Mouse (Mus musculus): ENCODE measurements around the gene Olfr965. TPM values are rescaled to one million over a fixed set of nuclear protein-coding genes. Genes with fewer than 3 reads are reported as not detected.

Gene Olfr965
- not detected in 2 replicates for polyA plus RNA-seq (2015; fragmentation: Nextera tagmentation; extraction: Ambion mirVana)

DNA sequence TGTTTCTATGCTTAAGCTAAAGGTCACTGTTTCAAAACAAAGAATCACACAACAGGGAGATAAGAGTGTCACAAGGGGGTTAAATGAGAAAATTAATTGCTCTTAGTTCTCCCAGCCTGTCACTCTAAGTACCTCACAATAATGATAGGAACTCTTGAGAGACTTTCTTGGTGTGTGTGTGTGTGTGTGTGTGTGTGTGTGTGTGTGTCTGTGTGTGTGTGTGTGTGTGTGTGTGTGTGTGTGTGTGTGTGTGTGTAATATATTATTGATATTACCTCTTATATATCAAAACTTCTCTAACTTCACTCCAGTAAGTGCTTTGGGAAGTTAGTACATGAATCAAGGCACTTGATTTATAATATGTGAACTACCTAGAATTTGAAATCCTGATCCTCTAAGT, at the start of gene Olfr965:
Gene Olfr965, plus strand, starts transcription at position 301 of the 400 bp plus-strand sequence.

DNA sequence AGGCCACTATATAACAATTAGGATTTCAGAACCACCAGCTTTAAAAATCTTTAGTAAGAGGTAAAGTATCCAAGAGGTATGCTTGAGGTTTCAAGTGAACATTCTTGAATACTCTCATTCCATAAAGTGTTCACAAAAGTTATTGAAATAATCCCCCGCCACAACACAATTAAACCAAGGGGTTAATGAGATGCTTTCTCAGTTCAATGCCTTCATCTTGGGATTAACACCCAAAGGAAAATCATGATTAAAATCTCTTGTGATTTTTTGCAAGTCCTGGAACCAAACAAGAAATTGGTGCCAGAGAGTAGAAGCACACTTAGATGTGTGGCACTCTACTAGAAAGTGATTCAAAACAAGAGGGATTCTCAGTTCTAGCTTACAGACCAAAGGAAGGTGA, 44.2 kb upstream of the Olfr965 start, which contains the start of gene Olfr963:
Gene Olfr963, plus strand, starts transcription at position 301 of the 400 bp plus-strand sequence.

DNA sequence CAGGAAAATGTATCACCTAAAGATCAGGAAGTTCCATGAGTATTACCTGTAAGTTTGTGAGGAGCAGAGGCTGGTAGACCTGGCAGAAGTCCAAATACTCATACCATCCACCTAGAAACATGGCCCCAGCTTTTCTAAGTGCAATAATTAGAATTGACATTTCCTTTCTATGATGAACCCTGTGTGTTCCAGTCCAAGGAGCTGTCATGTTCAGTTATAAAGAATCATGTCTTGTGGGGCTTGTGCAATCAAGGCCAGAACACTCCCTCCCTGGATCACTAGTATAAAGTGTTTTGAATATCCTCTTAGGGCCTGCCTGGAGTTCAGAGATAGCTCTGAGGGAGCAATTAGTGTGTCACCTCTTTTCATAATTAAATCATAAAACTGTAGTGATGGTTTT, 4.1 kb upstream of the Olfr965 start, which contains the start of gene Olfr149:
Gene Olfr149, minus strand, starts transcription at position 101 of the 400 bp plus-strand sequence.

DNA sequence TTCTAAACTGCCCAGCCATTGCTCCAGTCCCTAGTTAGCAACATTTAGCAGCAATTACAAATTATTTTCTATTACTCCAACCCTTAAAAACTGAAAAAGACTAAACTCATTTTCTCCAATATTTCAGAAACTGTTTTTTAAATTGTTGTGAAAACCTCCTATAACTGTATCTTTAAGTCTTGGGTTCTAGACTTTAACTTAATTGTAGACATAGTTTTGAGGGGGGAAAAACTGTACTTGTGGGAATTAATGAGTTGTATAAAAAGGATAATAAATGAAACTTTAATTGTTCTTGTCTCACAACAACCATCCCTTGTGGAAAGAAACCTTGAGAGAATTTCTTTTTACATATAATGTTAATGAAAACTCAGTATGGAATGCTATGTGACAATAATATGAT, 19.5 kb downstream of the Olfr965 start, which contains the start of gene Olfr150:
Gene Olfr150, plus strand, starts transcription at position 301 of the 400 bp plus-strand sequence.

DNA sequence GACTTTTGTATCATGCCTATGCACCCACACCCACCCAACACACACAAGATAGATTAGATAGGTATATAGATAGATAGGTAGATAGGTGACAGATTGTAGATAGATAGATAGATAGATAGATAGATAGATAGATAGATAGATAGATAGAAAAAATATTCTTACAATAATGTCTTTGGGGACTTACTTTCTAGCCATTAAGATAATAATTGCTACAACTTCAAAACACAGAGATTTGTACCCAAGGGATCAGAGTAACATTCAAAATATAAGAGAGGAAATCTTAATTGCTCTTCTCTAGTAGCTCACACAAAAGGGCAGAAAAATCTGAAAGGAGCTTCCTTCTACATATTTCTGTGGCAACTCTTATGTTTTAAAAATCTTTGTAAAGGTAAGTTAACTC, 34.8 kb downstream of the Olfr965 start, which contains the start of gene Olfr967:
Gene Olfr967, plus strand, starts transcription at position 301 of the 400 bp plus-strand sequence.

Other genes with a start within 250 kb of the Olfr965 start
- gene Olfr955, start 239.4 kb upstream of the Olfr965 start, polyA plus RNA-seq (2015; fragmentation: Nextera tagmentation; extraction: Ambion mirVana): not detected in 2 replicates
- not detected in 2 replicates for gene Olfr44, start 217.4 kb upstream of the Olfr965 start, polyA plus RNA-seq (2015; fragmentation: Nextera tagmentation; extraction: Ambion mirVana)
- gene Olfr957, start 195.5 kb upstream of the Olfr965 start, polyA plus RNA-seq (2015; fragmentation: Nextera tagmentation; extraction: Ambion mirVana): not detected in 2 replicates
- not detected in 2 replicates for gene Olfr958, start 157.3 kb upstream of the Olfr965 start, polyA plus RNA-seq (2015; fragmentation: Nextera tagmentation; extraction: Ambion mirVana)
- gene Olfr959, start 135.8 kb upstream of the Olfr965 start, polyA plus RNA-seq (2015; fragmentation: Nextera tagmentation; extraction: Ambion mirVana): not detected in 2 replicates
- 294 and 327 TPM in 2 replicates for gene AW551984, start 107.0 kb upstream of the Olfr965 start, polyA plus RNA-seq (2015; fragmentation: Nextera tagmentation; extraction: Ambion mirVana)
- gene Olfr148, start 100.7 kb upstream of the Olfr965 start, polyA plus RNA-seq (2015; fragmentation: Nextera tagmentation; extraction: Ambion mirVana): not detected in 2 replicates
- not detected in 2 replicates for gene Olfr960, start 90.0 kb upstream of the Olfr965 start, polyA plus RNA-seq (2015; fragmentation: Nextera tagmentation; extraction: Ambion mirVana)
- gene Olfr961, start 66.3 kb upstream of the Olfr965 start, polyA plus RNA-seq (2015; fragmentation: Nextera tagmentation; extraction: Ambion mirVana): not detected in 2 replicates
- gene Olfr963, start 44.1 kb upstream of the Olfr965 start, polyA plus RNA-seq (2015; fragmentation: Nextera tagmentation; extraction: Ambion mirVana): not detected in 2 replicates
- gene Olfr149, start 4.2 kb upstream of the Olfr965 start, polyA plus RNA-seq (2015; fragmentation: Nextera tagmentation; extraction: Ambion mirVana): not detected in 2 replicates
- not detected in 2 replicates for gene Olfr150, start 19.6 kb downstream of the Olfr965 start, polyA plus RNA-seq (2015; fragmentation: Nextera tagmentation; extraction: Ambion mirVana)
- gene Olfr967, start 34.9 kb downstream of the Olfr965 start, polyA plus RNA-seq (2015; fragmentation: Nextera tagmentation; extraction: Ambion mirVana): not detected in 2 replicates
- gene Olfr968, start 71.9 kb downstream of the Olfr965 start, polyA plus RNA-seq (2015; fragmentation: Nextera tagmentation; extraction: Ambion mirVana): not detected in 2 replicates
- gene Olfr969, start 79.6 kb downstream of the Olfr965 start, polyA plus RNA-seq (2015; fragmentation: Nextera tagmentation; extraction: Ambion mirVana): not detected in 2 replicates
- not detected in 2 replicates for gene Olfr970, start 97.5 kb downstream of the Olfr965 start, polyA plus RNA-seq (2015; fragmentation: Nextera tagmentation; extraction: Ambion mirVana)
- not detected in 2 replicates for gene Olfr971, start 125.5 kb downstream of the Olfr965 start, polyA plus RNA-seq (2015; fragmentation: Nextera tagmentation; extraction: Ambion mirVana)
- gene Olfr972, start 155.1 kb downstream of the Olfr965 start, polyA plus RNA-seq (2015; fragmentation: Nextera tagmentation; extraction: Ambion mirVana): not detected in 2 replicates
- not detected in 2 replicates for gene Olfr229, start 196.0 kb downstream of the Olfr965 start, polyA plus RNA-seq (2015; fragmentation: Nextera tagmentation; extraction: Ambion mirVana)
- gene Olfr974, start 226.1 kb downstream of the Olfr965 start, polyA plus RNA-seq (2015; fragmentation: Nextera tagmentation; extraction: Ambion mirVana): not detected in 2 replicates
- gene Olfr975, start 240.7 kb downstream of the Olfr965 start, polyA plus RNA-seq (2015; fragmentation: Nextera tagmentation; extraction: Ambion mirVana): not detected in 2 replicates
- not detected in 2 replicates for gene Olfr976, start 249.8 kb downstream of the Olfr965 start, polyA plus RNA-seq (2015; fragmentation: Nextera tagmentation; extraction: Ambion mirVana)

All from skeletal muscle tissue, postnatal 0 days (tissue).